Mouse (Mus musculus): Measurements from ENCODE around the gene Cep350.

GRCm38 (mm10) chr1:155862967-155863366, 110.1 kb downstream of the Cep350 start:
- TF ChIP-seq CTCF (conservative IDR thresholded peaks at IDR 0.05; ENCODE audit: low read length) = no peak
- no peak for TF ChIP-seq NANOG (IDR thresholded peaks at IDR 0.05; ENCODE audit: borderline replicate concordance, low read length)
